Mouse (Mus musculus) kidney, adult 10 weeks (tissue): ENCODE data around the gene Elmod1. TPM values are rescaled to one million over a fixed set of nuclear protein-coding genes. Genes with fewer than 3 reads are reported as not detected.

Experiments used
- polyA plus RNA-seq: library from polyadenylated mRNA; stranded (reverse); fragments of 350-450 nt; fragmentation: Illumina TruSeq; extraction: RNeasy Lipid Tissue Mini Kit (QIAGEN cat#74804); gene quantifications from one replicate; pipeline ENCODE4 v1.2.3, GENCODE M21; 2014; ENCODE audit warnings: low read depth, low replicate concordance

The Elmod1 gene
- 2.3 TPM for polyA plus RNA-seq

DNA sequence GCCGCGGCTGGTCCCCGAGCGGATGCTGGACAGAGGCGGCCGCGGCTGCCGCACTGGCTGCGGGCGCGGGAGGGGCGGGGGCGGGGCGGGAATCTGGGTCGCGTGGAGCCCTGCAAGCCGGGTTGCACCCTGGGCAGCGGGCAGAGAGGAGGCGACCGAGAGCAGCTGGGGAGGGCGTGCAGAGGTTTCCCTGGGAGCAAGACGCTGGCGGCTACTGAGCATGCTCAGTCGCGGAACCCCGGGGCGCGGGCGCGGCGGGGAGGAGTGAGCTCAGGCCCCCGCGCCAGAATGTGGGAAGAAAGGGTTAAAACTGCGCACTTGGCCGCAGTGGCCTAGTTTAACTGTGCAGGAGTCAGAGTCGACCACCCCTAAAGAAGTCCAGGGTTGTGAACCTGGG lies at the start of gene Elmod1:
Elmod1 (minus strand) TSS at position 180 of the 397 bp plus-strand sequence.

Other genes starting within 250 kb of the Elmod1 start
- 20.7 TPM for gene Slc35f2, start 203.8 kb downstream of the Elmod1 start, polyA plus RNA-seq
- gene Sln, start 125.1 kb downstream of the Elmod1 start, polyA plus RNA-seq: not detected
- 0.61 TPM for gene Tnfaip8l3, start 93.1 kb upstream of the Elmod1 start, polyA plus RNA-seq